In the genomic region with DNA sequence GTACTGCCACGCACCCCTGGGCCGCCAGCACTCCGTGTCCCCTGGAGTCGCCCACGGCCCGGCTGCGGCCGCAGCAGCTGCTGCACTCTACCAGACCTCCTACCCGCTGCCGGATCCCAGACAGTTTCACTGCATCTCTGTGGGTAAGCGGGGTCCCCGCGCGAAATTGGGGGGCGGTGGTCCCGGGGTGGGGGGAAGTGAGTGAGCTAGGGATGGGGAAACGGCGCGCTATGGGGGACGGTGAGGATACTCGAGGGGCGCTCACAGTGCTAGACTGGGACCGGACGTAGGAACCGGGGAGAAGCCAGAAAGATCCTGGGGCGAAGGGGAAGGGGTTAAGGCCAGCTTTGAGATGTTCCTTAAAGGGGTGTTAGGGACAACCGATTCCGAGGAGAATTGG, we compare ENCODE assay signal across 9 mouse cellular contexts. TPM values are rescaled to one million over a fixed set of nuclear protein-coding genes. Genes with fewer than 3 reads are reported as not detected.
A peak's percentile ranks its signal among the peaks of the same experiment; 100 is the strongest.
DNase-seq lines count a peak whose midpoint lies in the region; ATAC-seq lines count a peak whose summit lies in the region.
"Had no signal": no experiment of that assay in that cellular context is flagged by ENCODE, and none has a peak within 500 bp of the region (broad histone marks: within the 10 kb centered on the region; RNA-seq: fewer than 3 reads in every experiment).

No protein-coding gene starts in this region.

- no peak overlapping the region for H3K27ac ChIP-seq in kidney, embryonic 14.5 days (ENCODE audit: low read depth, low read length)
- no peak overlapping the region for H3K27ac ChIP-seq in embryonic facial prominence, embryonic 15.5 days (replicated peaks)
- H3K27ac ChIP-seq in intestine, embryonic 16.5 days (ENCODE audit: low read length) = no peak overlapping the region
- no peak overlapping the region for H3K27ac ChIP-seq in neural tube, embryonic 12.5 days

- no peak overlapping the region for H3K9ac ChIP-seq in kidney, embryonic 14.5 days (ENCODE audit: low read depth, low read length)
- no peak overlapping the region for H3K9ac ChIP-seq in embryonic facial prominence, embryonic 15.5 days
- H3K9ac ChIP-seq in intestine, embryonic 16.5 days (ENCODE audit: low read depth, low read length) = no peak overlapping the region
- peak overlapping the region; percentile 56 for H3K9ac ChIP-seq in neural tube, embryonic 12.5 days

- H3K27me3 ChIP-seq in kidney, embryonic 14.5 days (ENCODE audit: control insufficient read depth, insufficient read depth, low read length) = peaks cover 97% of the 10 kb centered on the region
- peaks cover 93% of the 10 kb centered on the region for H3K27me3 ChIP-seq in embryonic facial prominence, embryonic 15.5 days
- peaks cover 87% of the 10 kb centered on the region for H3K27me3 ChIP-seq in intestine, embryonic 16.5 days (replicated peaks; ENCODE audit: control insufficient read depth, insufficient read depth, low read length)
- H3K27me3 ChIP-seq in neural tube, embryonic 12.5 days (replicated peaks) = peaks cover 90% of the 10 kb centered on the region

- H3K4me2 ChIP-seq in kidney, embryonic 14.5 days (replicated peaks; ENCODE audit: low read depth, low read length) = peak overlapping the region; percentile 37
- peak overlapping the region; percentile 52 for H3K4me2 ChIP-seq in embryonic facial prominence, embryonic 15.5 days (replicated peaks)
- H3K4me2 ChIP-seq in intestine, embryonic 16.5 days (ENCODE audit: low read depth, low read length) = peak overlapping the region; percentile 55
- peak overlapping the region; percentile 71 for H3K4me2 ChIP-seq in neural tube, embryonic 12.5 days (replicated peaks)

- 2% methylated on average over 26 of the region's 28 CpGs for WGBS in kidney, embryonic 14.5 days
- WGBS in embryonic facial prominence, embryonic 15.5 days = under 1% methylated on average over 28 of the region's 28 CpGs
- 2% methylated on average over 26 of the region's 28 CpGs for WGBS in intestine, embryonic 16.5 days
- WGBS in neural tube, embryonic 12.5 days = under 1% methylated on average over 28 of the region's 28 CpGs

- peaks cover 8% of the 10 kb centered on the region for H3K4me1 ChIP-seq in kidney, embryonic 14.5 days (ENCODE audit: control insufficient read depth, insufficient read depth, low read length)
- H3K4me1 ChIP-seq in embryonic facial prominence, embryonic 15.5 days = peaks cover 35% of the 10 kb centered on the region
- H3K4me1 ChIP-seq in intestine, embryonic 16.5 days (ENCODE audit: control insufficient read depth, insufficient read depth, low read length) = peaks cover 21% of the 10 kb centered on the region
- peaks cover 36% of the 10 kb centered on the region for H3K4me1 ChIP-seq in neural tube, embryonic 12.5 days

- ATAC-seq in kidney, embryonic 14.5 days (ENCODE audit: low FRiP score, low TSS enrichment) = 0 out of 2 replicates have a peak, but pooled peaks have one; percentile 33
- no peak for ATAC-seq in embryonic facial prominence, embryonic 15.5 days (ENCODE audit: insufficient number of reproducible peaks, low FRiP score, low TSS enrichment, low read depth)
- no peak for ATAC-seq in intestine, embryonic 16.5 days
- no peak; the same call in 1 of the 2 replicates for ATAC-seq in neural tube, embryonic 12.5 days (ENCODE audit: low FRiP score, low read depth)

- H3K36me3 ChIP-seq in kidney, embryonic 14.5 days (ENCODE audit: control insufficient read depth, insufficient read depth, low read length) = no peaks in the 10 kb centered on the region
- no peaks in the 10 kb centered on the region for H3K36me3 ChIP-seq in embryonic facial prominence, embryonic 15.5 days
- H3K36me3 ChIP-seq in intestine, embryonic 16.5 days (ENCODE audit: control insufficient read depth, insufficient read depth, low read length) = no peaks in the 10 kb centered on the region
- no peaks in the 10 kb centered on the region for H3K36me3 ChIP-seq in neural tube, embryonic 12.5 days

- H3K9me3 ChIP-seq in kidney, embryonic 14.5 days (ENCODE audit: control insufficient read depth, low read length) = no peaks in the 10 kb centered on the region
- H3K9me3 ChIP-seq in embryonic facial prominence, embryonic 15.5 days (replicated peaks) = no peaks in the 10 kb centered on the region
- no peaks in the 10 kb centered on the region for H3K9me3 ChIP-seq in intestine, embryonic 16.5 days (ENCODE audit: control insufficient read depth, low read length)
- H3K9me3 ChIP-seq in neural tube, embryonic 12.5 days = no peaks in the 10 kb centered on the region

- peak overlapping the region; percentile 28 for H3K4me3 ChIP-seq in kidney, embryonic 14.5 days (ENCODE audit: low read length)
- H3K4me3 ChIP-seq in embryonic facial prominence, embryonic 15.5 days (replicated peaks) = peak overlapping the region; percentile 34
- H3K4me3 ChIP-seq in intestine, embryonic 16.5 days (ENCODE audit: low read length) = peak overlapping the region; percentile 36
- peak overlapping the region; percentile 51 for H3K4me3 ChIP-seq in neural tube, embryonic 12.5 days
- H3K4me3 ChIP-seq: myocyte had no signal

- DNase-seq in kidney, adult 8-10 months = no peak
- no peak for DNase-seq in adrenal gland, postnatal 25 days
- no peak for DNase-seq in right cerebral cortex, postnatal 25 days
- DNase-seq in thymus, postnatal 36 days = no peak

RNA-seq across cellular contexts. Expression of a gene that starts 0.7 kb away (rescaled TPM):
- not detected in 2 replicates for polyA plus RNA-seq in kidney, embryonic 14.5 days (2014; fragmentation: Nextera tagmentation; extraction: Ambion mirVana)
- polyA plus RNA-seq in embryonic facial prominence, embryonic 15.5 days (2015; fragmentation: Nextera tagmentation; extraction: Ambion mirVana) = not detected in 2 replicates
- not detected in 2 replicates for polyA plus RNA-seq in intestine, embryonic 16.5 days (2015; fragmentation: Nextera tagmentation; extraction: Ambion mirVana)
- 15.7 and 18.1 TPM in 2 replicates for polyA plus RNA-seq in neural tube, embryonic 12.5 days (2016; fragmentation: Nextera tagmentation; extraction: Ambion mirVana)
- total RNA-seq in adrenal gland, postnatal 25 days (2021) = not detected in 2 replicates
- polyA plus RNA-seq: myocyte had no signal

Comparison
In these comparisons a context has a peak if more than half of its experiments do, and no peak if none do; other contexts are left out.
1. RNA of a gene that starts 0.7 kb away (polyA plus RNA-seq): 15.7 to 18.1 TPM in neural tube, embryonic 12.5 days; not detected in embryonic facial prominence, embryonic 15.5 days, not detected in kidney, embryonic 14.5 days and not detected in intestine, embryonic 16.5 days; every median in the first group is over 10 times any median in the second.
2. Peak in every context shown above with its lines, with median percentiles within 50 percentile points of each other: H3K4me2 ChIP-seq and H3K4me3 ChIP-seq.